Mouse (Mus musculus): ENCODE results near the gene Usp13.

DNA sequence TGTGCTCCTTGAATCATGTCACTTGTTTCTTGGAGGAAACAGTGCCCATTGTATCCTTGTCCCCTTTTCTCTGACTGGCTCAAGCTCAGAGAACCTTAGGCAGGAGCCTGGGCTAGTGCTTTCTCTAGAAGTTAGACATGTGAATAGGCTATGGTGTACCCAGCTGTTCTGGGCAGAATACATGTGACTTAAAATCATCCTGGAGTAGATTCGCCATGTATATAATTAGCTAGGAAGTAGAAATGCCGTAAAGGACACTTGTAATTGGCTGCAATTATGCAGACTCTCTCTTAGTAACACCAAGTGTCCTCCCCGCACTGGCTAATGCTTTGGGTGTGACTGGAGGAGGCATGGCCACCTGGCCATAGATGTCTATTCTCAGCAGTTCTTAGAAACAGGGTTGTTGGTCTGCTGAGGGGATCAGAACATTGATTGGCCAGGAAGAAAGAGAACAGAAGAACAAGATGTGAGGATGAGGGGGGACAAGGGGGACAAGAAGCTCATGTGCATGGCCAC is 8.7 kb downstream of the Usp13 start:
- no peak for TF ChIP-seq CTCF (IDR thresholded peaks at IDR 0.05; ENCODE audit: extremely low read depth, insufficient read depth, low read length)
- no peak for TF ChIP-seq POLR2A (IDR thresholded peaks at IDR 0.05; ENCODE audit: extremely low read depth, insufficient read depth, low read length)
